Mouse (Mus musculus) MEL (cell line): ENCODE measurements around the gene Tdrd6.

Experiments used
- CTCF ChIP-seq, 3 experiments: IDR thresholded peaks in 2 of 3; conservative IDR thresholded peaks in 1 of 3; 2 replicates each; pipeline ENCODE4 v1.5.1; 2011 to 2012; ENCODE audit warnings: low read length in 3 of 3, low read depth in 2 of 3, mild to moderate bottlenecking in 2 of 3, improper control_type of control experiment in 1 of 3, inconsistent platforms in 1 of 3, mixed read lengths in 1 of 3, moderate library complexity in 1 of 3; ENCODE audit not compliant: control insufficient read depth in 1 of 3, insufficient read depth in 1 of 3, poor library complexity in 1 of 3, severe bottlenecking in 1 of 3
- E2F4 ChIP-seq: IDR thresholded peaks from 2 replicates; pipeline ENCODE4 v1.6.1; 2011; ENCODE audit warnings: low read depth, low read length, improper control_type of control experiment, borderline replicate concordance
- EP300 ChIP-seq, 2 experiments: IDR thresholded peaks; 2 replicates each; pipeline ENCODE4 v1.6.1; 2011; ENCODE audit warnings: improper control_type of control experiment in 2 of 2, low read length in 2 of 2, low read depth in 1 of 2, mild to moderate bottlenecking in 1 of 2
- HCFC1 ChIP-seq: IDR thresholded peaks from 2 replicates; pipeline ENCODE4 v1.6.1; 2012; ENCODE audit warnings: low read depth, mild to moderate bottlenecking, inconsistent platforms, low read length, improper control_type of control experiment, moderate library complexity
- JUND ChIP-seq: IDR thresholded peaks from 2 replicates; pipeline ENCODE4 v1.6.1; 2011; ENCODE audit warnings: low read depth, mild to moderate bottlenecking, improper control_type of control experiment, low read length
- MAX ChIP-seq: IDR thresholded peaks from 2 replicates; pipeline ENCODE4 v1.6.1; 2011; ENCODE audit warnings: low read length, improper control_type of control experiment
- POLR2A ChIP-seq, 2 experiments: IDR thresholded peaks; 2 replicates each; pipeline ENCODE4 v1.6.1; 2011 to 2012; ENCODE audit warnings: low read length in 2 of 2, mild to moderate bottlenecking in 2 of 2, control low read depth in 1 of 2, improper control_type of control experiment in 1 of 2, low read depth in 1 of 2, moderate library complexity in 1 of 2; ENCODE audit not compliant: control insufficient read depth in 1 of 2, insufficient read depth in 1 of 2, poor library complexity in 1 of 2
- SMC3 ChIP-seq: IDR thresholded peaks from 2 replicates; pipeline ENCODE4 v1.6.1; 2011; ENCODE audit warnings: low read depth, low read length, improper control_type of control experiment
- TCF12 ChIP-seq: IDR thresholded peaks from 2 replicates; pipeline ENCODE4 v1.6.1; 2014; ENCODE audit warnings: low read depth, mild to moderate bottlenecking, inconsistent platforms, low read length, improper control_type of control experiment, moderate library complexity
- UBTF ChIP-seq: IDR thresholded peaks from 2 replicates; pipeline ENCODE4 v1.6.1; 2012; ENCODE audit warnings: low read depth, mild to moderate bottlenecking, inconsistent platforms, low read length, improper control_type of control experiment, moderate library complexity, borderline replicate concordance; ENCODE audit not compliant: insufficient read depth
- USF1 ChIP-seq: IDR thresholded peaks from 2 replicates; pipeline ENCODE4 v1.6.1; 2014; ENCODE audit warnings: low read depth, mild to moderate bottlenecking, inconsistent platforms, low read length, improper control_type of control experiment, moderate library complexity

DNA sequence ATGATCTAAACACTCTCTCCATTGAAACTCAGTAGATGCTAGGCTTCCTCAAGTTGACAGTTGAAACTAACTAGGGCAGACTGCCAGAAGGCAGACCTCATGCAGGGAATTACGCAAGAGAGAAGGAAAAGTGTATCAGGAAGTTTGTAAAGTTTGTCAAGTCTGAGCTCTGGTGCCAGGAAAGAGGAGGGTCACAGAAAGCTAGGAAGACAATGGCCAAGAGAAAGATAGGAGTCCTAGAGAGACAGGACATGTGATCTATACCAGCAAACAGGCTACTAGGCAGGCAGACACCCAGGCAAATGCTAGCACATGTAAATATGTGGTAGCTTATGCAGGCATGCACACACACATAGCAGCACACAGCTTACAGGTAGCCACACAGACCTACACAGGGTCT is 45.1 kb upstream of the Tdrd6 start:
- TF ChIP-seq UBTF (no peak), CTCF (IDR thresholded peaks at IDR 0.05 in 2 of 3, conservative IDR thresholded peaks at IDR 0.05 in 1 of 3; ENCODE audit: control insufficient read depth in 1 of 3, insufficient read depth in 1 of 3, low read depth in 2 of 3, low read length in 3 of 3, poor library complexity in 1 of 3, severe bottlenecking in 1 of 3) (no peak), POLR2A (IDR thresholded peaks at IDR 0.05; ENCODE audit: control insufficient read depth in 1 of 2, insufficient read depth in 1 of 2, low read depth in 1 of 2, low read length in 2 of 2, poor library complexity in 1 of 2) (no peak), JUND (no peak), EP300 (IDR thresholded peaks at IDR 0.05; ENCODE audit: low read depth in 1 of 2, low read length in 2 of 2) (no peak), HCFC1 (no peak), E2F4 (no peak), MAX (no peak), SMC3 (no peak), USF1 (no peak), TCF12 (no peak)
